Mouse (Mus musculus) testis, adult 2 months (tissue): ENCODE data around the gene Eef1g. TPM values are rescaled to one million over a fixed set of nuclear protein-coding genes. Genes with fewer than 3 reads are reported as not detected.

ENCODE experiments used
- H3K27ac ChIP-seq: fragments of 200-500 bp; 2 replicates; pipeline ENCODE4 v1.5.1; 2012; ENCODE audit warnings: low read depth, low read length; ENCODE audit not compliant: control insufficient read depth, insufficient read depth
- H3K27me3 ChIP-seq: fragments of 200-500 bp; 2 replicates; pipeline ENCODE4 v1.6.1; 2012; ENCODE audit warnings: mild to moderate bottlenecking, low read length, moderate library complexity; ENCODE audit not compliant: control insufficient read depth, insufficient read depth
- H3K36me3 ChIP-seq: fragments of 200-500 bp; 2 replicates; pipeline ENCODE4 v1.6.1; 2012; ENCODE audit warnings: mild to moderate bottlenecking, low read length; ENCODE audit not compliant: control insufficient read depth, insufficient read depth
- H3K4me1 ChIP-seq: fragments of 200-500 bp; 2 replicates; pipeline ENCODE4 v1.6.1; 2012; ENCODE audit warnings: low read length; ENCODE audit not compliant: control insufficient read depth, insufficient read depth
- H3K4me3 ChIP-seq: fragments of 200-500 bp; 2 replicates; pipeline ENCODE4 v1.5.1; 2012; ENCODE audit warnings: low read depth, mild to moderate bottlenecking, low read length, moderate library complexity, mixed read lengths; ENCODE audit not compliant: control insufficient read depth
- CTCF ChIP-seq: fragments of 200-500 bp; IDR thresholded peaks from 2 replicates; pipeline ENCODE4 v1.5.1; 2012; ENCODE audit warnings: low read depth, mild to moderate bottlenecking, inconsistent platforms, low read length, moderate library complexity; ENCODE audit not compliant: control insufficient read depth, insufficient read depth, insufficient replicate concordance
- POLR2A ChIP-seq: fragments of 200-500 bp; IDR thresholded peaks from 2 replicates; pipeline ENCODE4 v1.6.1; 2012; ENCODE audit warnings: low read depth, mild to moderate bottlenecking, inconsistent platforms, low read length, moderate library complexity; ENCODE audit not compliant: control insufficient read depth
- polyA plus RNA-seq: library from polyadenylated mRNA; depleted of rRNA; stranded (reverse); fragments of >200 nt; gene quantifications from 2 replicates; pipeline ENCODE4 v1.2.3, GENCODE M21; 2012; rRNA removed

Gene Eef1g
- polyA plus RNA-seq, 1 experiment: 506 TPM

- Histone ChIP-seq H3K27me3 (no peaks in the 10 kb centered on the region), H3K36me3 (no peaks in the 10 kb centered on the region), H3K4me3 (no peak overlapping the region), H3K27ac (no peak overlapping the region), H3K4me1 (no peaks in the 10 kb centered on the region)
- TF ChIP-seq CTCF (no peak), POLR2A (no peak)
These were observed 52.5 kb downstream of the Eef1g start for GRCm38 (mm10) chr19:9019298-9019697.

GRCm38 (mm10) chr19:9023021-9023778 is 56.4 kb downstream of the Eef1g start:
- Histone ChIP-seq H3K27me3 (no peaks in the 10 kb centered on the region), H3K4me1 (no peaks in the 10 kb centered on the region), H3K36me3 (no peaks in the 10 kb centered on the region), H3K4me3 (no peak overlapping the region), H3K27ac (peak overlapping the region; percentile 69)
- TF ChIP-seq POLR2A: no peak
- TF ChIP-seq CTCF: no peak

GRCm38 (mm10) chr19:9025562-9026257 is 58.9 kb downstream of the Eef1g start:
- TF ChIP-seq CTCF (no peak), POLR2A (no peak)

GRCm38 (mm10) chr19:9026634-9027033 is 59.8 kb downstream of the Eef1g start:
- Histone ChIP-seq H3K4me1 (no peaks in the 10 kb centered on the region), H3K4me3 (no peak overlapping the region), H3K36me3 (no peaks in the 10 kb centered on the region), H3K27me3 (no peaks in the 10 kb centered on the region), H3K27ac (no peak overlapping the region)
- no peak for TF ChIP-seq CTCF

More at GRCm38 (mm10) chr19:9025562-9026257, 58.9 kb downstream of the Eef1g start:
- no peaks in the 10 kb centered on the region for H3K4me1 ChIP-seq
- no peaks in the 10 kb centered on the region for H3K36me3 ChIP-seq
- no peak overlapping the region for H3K4me3 ChIP-seq
- H3K27ac ChIP-seq: no peak overlapping the region
- H3K27me3 ChIP-seq: no peaks in the 10 kb centered on the region

GRCm38 (mm10) chr19:9027795-9028194 is 61.0 kb downstream of the Eef1g start:
- no peak overlapping the region for H3K27ac ChIP-seq

More at GRCm38 (mm10) chr19:9027795-9028194, 61.0 kb downstream of the Eef1g start:
- Histone ChIP-seq H3K4me3 (no peak overlapping the region), H3K27me3 (no peaks in the 10 kb centered on the region), H3K4me1 (no peaks in the 10 kb centered on the region), H3K36me3 (no peaks in the 10 kb centered on the region)
- no peak for TF ChIP-seq POLR2A

Other genes starting within 250 kb of the Eef1g start
- 111 and 121 TPM in 2 replicates for gene Slc3a2, start 243.7 kb upstream of the Eef1g start, polyA plus RNA-seq
- 18.3 and 21.8 TPM in 2 replicates for gene Wdr74, start 231.2 kb upstream of the Eef1g start, polyA plus RNA-seq
- 670 and 676 TPM in 2 replicates for gene 1700092M07Rik, start 226.3 kb upstream of the Eef1g start, polyA plus RNA-seq
- 61.5 and 62.8 TPM in 2 replicates for gene Stx5a, start 225.6 kb upstream of the Eef1g start, polyA plus RNA-seq
- 166 and 174 TPM in 2 replicates for gene Nxf1, start 210.0 kb upstream of the Eef1g start, polyA plus RNA-seq
- gene Tmem223, start 196.0 kb upstream of the Eef1g start, polyA plus RNA-seq: 15.8 and 17.0 TPM in 2 replicates
- 29.7 and 30.8 TPM in 2 replicates for gene Tmem179b, start 192.6 kb upstream of the Eef1g start, polyA plus RNA-seq
- gene Taf6l, start 180.6 kb upstream of the Eef1g start, polyA plus RNA-seq: 28.1 and 36.2 TPM in 2 replicates
- 38.4 and 48.4 TPM in 2 replicates for gene Polr2g, start 168.5 kb upstream of the Eef1g start, polyA plus RNA-seq
- gene Zbtb3, start 164.5 kb upstream of the Eef1g start, polyA plus RNA-seq: 40.5 and 44.2 TPM in 2 replicates
- 6.8 and 7.9 TPM in 2 replicates for gene Ttc9c, start 147.7 kb upstream of the Eef1g start, polyA plus RNA-seq
- gene Hnrnpul2, start 147.0 kb upstream of the Eef1g start, polyA plus RNA-seq: 12.9 and 14.9 TPM in 2 replicates
- 0.64 and 1.9 TPM in 2 replicates for gene AC129217.1, start 137.3 kb upstream of the Eef1g start, polyA plus RNA-seq
- gene Bscl2, start 129.6 kb upstream of the Eef1g start, polyA plus RNA-seq: 743 and 750 TPM in 2 replicates
- 2.0 and 2.4 TPM in 2 replicates for gene Gng3, start 127.8 kb upstream of the Eef1g start, polyA plus RNA-seq
- gene Lrrn4cl, start 116.3 kb upstream of the Eef1g start, polyA plus RNA-seq: 0.37 and 0.40 TPM in 2 replicates
- 83.7 and 92.2 TPM in 2 replicates for gene Ubxn1, start 95.5 kb upstream of the Eef1g start, polyA plus RNA-seq
- 40.0 and 41.0 TPM in 2 replicates for gene Uqcc3, start 86.1 kb upstream of the Eef1g start, polyA plus RNA-seq
- gene Lbhd1, start 83.3 kb upstream of the Eef1g start, polyA plus RNA-seq: 1.1 and 1.9 TPM in 2 replicates
- not detected in 2 replicates for gene Gm49403, start 83.1 kb upstream of the Eef1g start, polyA plus RNA-seq
- 48.2 and 48.4 TPM in 2 replicates for gene 1810009A15Rik, start 78.2 kb upstream of the Eef1g start, polyA plus RNA-seq
- gene Gm49416, start 78.1 kb upstream of the Eef1g start, polyA plus RNA-seq: 1.1 TPM in 1 of 2 replicates, not detected in the other
- gene Ints5, start 74.0 kb upstream of the Eef1g start, polyA plus RNA-seq: 6.6 and 6.7 TPM in 2 replicates
- gene Ganab, start 69.0 kb upstream of the Eef1g start, polyA plus RNA-seq: 49.9 and 57.0 TPM in 2 replicates
- gene B3gat3, start 46.7 kb upstream of the Eef1g start, polyA plus RNA-seq: 19.5 and 20.4 TPM in 2 replicates
- gene Rom1, start 37.7 kb upstream of the Eef1g start, polyA plus RNA-seq: 11.6 and 13.7 TPM in 2 replicates
- 4.9 and 5.7 TPM in 2 replicates for gene Eml3, start 37.5 kb upstream of the Eef1g start, polyA plus RNA-seq
- 14.0 and 14.5 TPM in 2 replicates for gene Mta2, start 25.2 kb upstream of the Eef1g start, polyA plus RNA-seq
- 38.2 and 38.6 TPM in 2 replicates for gene Tut1, start 13.2 kb upstream of the Eef1g start, polyA plus RNA-seq
- gene Ahnak, start 22.2 kb downstream of the Eef1g start, polyA plus RNA-seq: 1.6 and 2.3 TPM in 2 replicates
- 0.41 TPM in 1 of 2 replicates, not detected in the other for gene Scgb1a1, start 120.9 kb downstream of the Eef1g start, polyA plus RNA-seq
- gene Asrgl1, start 168.6 kb downstream of the Eef1g start, polyA plus RNA-seq: 232 and 259 TPM in 2 replicates